8 mouse cellular contexts compared by ENCODE assay signal in the genomic region with DNA sequence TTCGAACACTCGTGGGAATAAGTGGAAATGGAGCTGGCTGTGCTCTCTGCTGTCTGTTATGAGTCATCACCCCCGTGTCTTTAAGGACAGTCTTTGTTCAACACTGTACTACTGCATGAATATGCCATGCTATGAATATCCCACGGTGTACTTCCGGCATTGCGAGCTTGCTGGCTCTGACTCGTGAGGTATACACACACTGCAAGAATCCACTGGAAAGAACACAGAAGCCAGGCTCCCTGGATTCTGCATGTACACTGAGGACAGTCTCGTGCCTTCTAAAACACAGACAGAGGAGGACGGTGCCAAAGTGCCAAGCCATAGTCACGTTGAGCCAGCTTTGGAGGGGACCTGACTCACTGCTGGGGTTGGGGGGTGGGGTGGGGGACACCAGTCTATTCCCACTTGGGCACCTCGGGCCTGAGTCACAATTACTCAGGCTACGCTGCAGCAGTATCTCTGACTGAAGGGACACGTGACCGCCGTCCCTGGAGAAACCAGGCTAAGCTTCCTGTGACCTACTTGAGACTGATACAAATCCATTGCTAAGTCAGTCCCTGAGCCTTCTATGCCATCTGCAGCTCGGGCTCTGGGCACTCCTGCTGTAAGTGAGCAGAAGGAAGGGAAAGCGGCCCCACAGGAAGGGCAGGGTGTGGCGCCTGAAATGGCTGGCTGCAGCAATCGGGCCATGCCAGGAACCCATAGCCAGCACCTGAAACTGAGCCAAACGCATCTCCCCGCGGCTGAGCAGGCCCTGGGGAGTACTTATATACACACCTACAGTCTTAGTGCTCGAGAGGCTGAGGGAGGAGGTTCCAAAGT. TPM values are rescaled to one million over a fixed set of nuclear protein-coding genes. Genes with fewer than 3 reads are reported as not detected.
DNase-seq lines count a peak whose midpoint lies in the region; ATAC-seq and TF ChIP-seq lines count a peak whose summit lies in the region.

No protein-coding gene starts in this region.

- peaks cover 5% of the 10 kb centered on the region; the same call in 1 of the 2 replicates for H3K4me1 ChIP-seq in heart, embryonic 11.5 days (ENCODE audit: control insufficient read depth, insufficient read depth, low read length)
- H3K4me1 ChIP-seq in cerebellum, adult 2 months (ENCODE audit: control insufficient read depth, insufficient read depth, low read length): peaks cover 59% of the 10 kb centered on the region
- H3K4me1 ChIP-seq in heart, embryonic 13.5 days: peaks cover 21% of the 10 kb centered on the region

- DNase-seq in heart, adult 18-20 months: peak; percentile 72 to 79
- peak; percentile 87 for DNase-seq in 416B (ENCODE audit: low read depth)
- DNase-seq in cerebellum, adult 2 months: peak; percentile 87 to 94
- peak; percentile 33 for DNase-seq in lung, postnatal 14 days
- DNase-seq in neural tube, embryonic 10.5 days (ENCODE audit: extremely low spot score, low spot score): no peak

- no peak for TF ChIP-seq CTCF in cerebellum, adult 2 months (IDR thresholded peaks at IDR 0.05; ENCODE audit: borderline replicate concordance, insufficient read depth, low read depth, low read length)

- 78% methylated on average over 23 of the region's 23 CpGs for WGBS in heart, embryonic 11.5 days (ENCODE audit: insufficient replicate concordance)
- 5% methylated on average over 23 of the region's 23 CpGs for WGBS in cerebellum, adult 2 months
- 60% methylated on average over 23 of the region's 23 CpGs for WGBS in heart, embryonic 13.5 days

- peak; percentile 47; the same call in 1 of the 2 replicates for TF ChIP-seq POLR2A in cerebellum, adult 2 months (IDR thresholded peaks at IDR 0.05; ENCODE audit: borderline replicate concordance, insufficient read depth, low read length)

- H3K4me2 ChIP-seq in heart, embryonic 11.5 days: no peak overlapping the region
- H3K4me2 ChIP-seq in heart, embryonic 13.5 days: no peak overlapping the region

- H3K27ac ChIP-seq in heart, embryonic 11.5 days (ENCODE audit: low read depth, low read length): no peak overlapping the region
- H3K27ac ChIP-seq in cerebellum, adult 2 months (ENCODE audit: insufficient read depth, low read length): peak overlapping the region; percentile 85
- peak overlapping the region; percentile 62 for H3K27ac ChIP-seq in heart, embryonic 13.5 days (replicated peaks)

- no peak; the same call in 1 of the 2 replicates for ATAC-seq in heart, embryonic 11.5 days (replicated peaks; ENCODE audit: insufficient number of reproducible peaks, low FRiP score, low TSS enrichment)
- no peak for ATAC-seq in heart, embryonic 13.5 days (ENCODE audit: extremely low read depth, insufficient number of reproducible peaks, low FRiP score, low TSS enrichment)
- ATAC-seq in monocyte, adult 5-6 weeks (replicated peaks; ENCODE audit: insufficient number of reproducible peaks, low FRiP score, low TSS enrichment, poor library complexity, severe bottlenecking): no peak

- no peak overlapping the region for H3K4me3 ChIP-seq in heart, embryonic 11.5 days (ENCODE audit: low read depth, low read length)
- H3K4me3 ChIP-seq in cerebellum, adult 2 months (replicated peaks; ENCODE audit: insufficient read depth, low read depth, low read length): no peak overlapping the region
- H3K4me3 ChIP-seq in heart, embryonic 13.5 days: no peak overlapping the region

- no peaks in the 10 kb centered on the region for H3K9me3 ChIP-seq in heart, embryonic 11.5 days (replicated peaks; ENCODE audit: control insufficient read depth, low read length)
- no peaks in the 10 kb centered on the region for H3K9me3 ChIP-seq in heart, embryonic 13.5 days

- H3K9ac ChIP-seq in heart, embryonic 11.5 days (ENCODE audit: low read depth, low read length): no peak overlapping the region
- peak overlapping the region; percentile 8; the same call in 1 of the 2 replicates for H3K9ac ChIP-seq in heart, embryonic 13.5 days

- H3K36me3 ChIP-seq in heart, embryonic 11.5 days (ENCODE audit: control insufficient read depth, insufficient read depth, low read length): peaks cover 23% of the 10 kb centered on the region
- peaks cover 85% of the 10 kb centered on the region for H3K36me3 ChIP-seq in heart, embryonic 13.5 days

- H3K27me3 ChIP-seq in heart, embryonic 11.5 days (ENCODE audit: control insufficient read depth, insufficient read depth, low read length): no peaks in the 10 kb centered on the region
- H3K27me3 ChIP-seq in cerebellum, adult 2 months (ENCODE audit: control insufficient read depth, insufficient read depth, low read length): no peaks in the 10 kb centered on the region
- H3K27me3 ChIP-seq in heart, embryonic 13.5 days (replicated peaks): no peaks in the 10 kb centered on the region

RNA-seq across cellular contexts. Expression of a gene that starts 48.0 kb away (rescaled TPM):
- not detected for total RNA-seq in heart, adult 18-20 months (2021)
- polyA plus RNA-seq in heart, embryonic 11.5 days (2014; fragmentation: Nextera tagmentation; extraction: Ambion mirVana): not detected in 2 replicates
- polyA plus RNA-seq in cerebellum, adult 2 months (2012; rRNA removed): 0.07 TPM in 1 of 2 replicates, not detected in the other
- polyA plus RNA-seq in heart, embryonic 13.5 days (2015; fragmentation: Nextera tagmentation; extraction: Ambion mirVana): 0.08 TPM in 1 of 2 replicates, not detected in the other
- not detected in 3 replicates for total RNA-seq in monocyte, adult 5-6 weeks (2017)
